8 mouse cellular contexts compared by ENCODE assay signal in genomic region chr5:139686530-139687249, GRCm38 (mm10). TPM values are rescaled to one million over a fixed set of nuclear protein-coding genes. Genes with fewer than 3 reads are reported as not detected.
A peak's percentile ranks its signal among the peaks of the same experiment; 100 is the strongest.
DNase-seq lines count a peak whose midpoint lies in the region; ATAC-seq and TF ChIP-seq lines count a peak whose summit lies in the region.

No protein-coding gene starts in this region.

- no peak overlapping the region for H3K9ac ChIP-seq in heart, embryonic 15.5 days
- H3K9ac ChIP-seq in ES-Bruce4 (ENCODE audit: low read depth, poor library complexity, severe bottlenecking) = peak overlapping the region; percentile 21
- H3K9ac ChIP-seq in embryonic facial prominence, embryonic 12.5 days = no peak overlapping the region
- no peak overlapping the region for H3K9ac ChIP-seq in intestine, embryonic 15.5 days
- H3K9ac ChIP-seq in midbrain, embryonic 16.5 days (ENCODE audit: low read depth, low read length) = no peak overlapping the region

- intact Hi-C loops in heart, postnatal 14 days (cut with DNase I) = no loop called here
- intact Hi-C loops in gastrocnemius, postnatal 14 days (cut with DNase I; ENCODE audit: low total_unique reads) = no loop called here

- no peaks in the 10 kb centered on the region for H3K36me3 ChIP-seq in heart, embryonic 15.5 days
- no peaks in the 10 kb centered on the region for H3K36me3 ChIP-seq in ES-Bruce4 (ENCODE audit: control insufficient read depth, insufficient read depth, low read length, poor library complexity, severe bottlenecking)
- H3K36me3 ChIP-seq in embryonic facial prominence, embryonic 12.5 days = no peaks in the 10 kb centered on the region
- no peaks in the 10 kb centered on the region for H3K36me3 ChIP-seq in intestine, embryonic 15.5 days
- H3K36me3 ChIP-seq in midbrain, embryonic 16.5 days (ENCODE audit: control insufficient read depth, insufficient read depth, low read length) = no peaks in the 10 kb centered on the region

- H3K9me3 ChIP-seq in heart, embryonic 15.5 days (replicated peaks) = no peaks in the 10 kb centered on the region
- no peaks in the 10 kb centered on the region for H3K9me3 ChIP-seq in ES-Bruce4 (replicated peaks; ENCODE audit: control insufficient read depth, insufficient read depth, low read length, poor library complexity, severe bottlenecking)
- no peaks in the 10 kb centered on the region for H3K9me3 ChIP-seq in embryonic facial prominence, embryonic 12.5 days
- H3K9me3 ChIP-seq in intestine, embryonic 15.5 days = no peaks in the 10 kb centered on the region
- no peaks in the 10 kb centered on the region for H3K9me3 ChIP-seq in midbrain, embryonic 16.5 days (replicated peaks; ENCODE audit: control insufficient read depth, low read length, poor library complexity, severe bottlenecking)

- DNase-seq in heart, postnatal 14 days = no peak
- DNase-seq in adrenal gland, postnatal 36 days = no peak
- DNase-seq in gastrocnemius, postnatal 14 days = no peak

- peaks cover 70% of the 10 kb centered on the region for H3K27me3 ChIP-seq in heart, embryonic 15.5 days
- H3K27me3 ChIP-seq in ES-Bruce4 (ENCODE audit: control insufficient read depth, insufficient read depth, low read length, poor library complexity, severe bottlenecking) = no peaks in the 10 kb centered on the region
- peaks cover 20% of the 10 kb centered on the region for H3K27me3 ChIP-seq in embryonic facial prominence, embryonic 12.5 days
- peaks cover 24% of the 10 kb centered on the region for H3K27me3 ChIP-seq in intestine, embryonic 15.5 days (replicated peaks)
- H3K27me3 ChIP-seq in midbrain, embryonic 16.5 days (ENCODE audit: control insufficient read depth, insufficient read depth, low read depth, low read length) = 0 out of 2 replicates have a peak, but pooled peaks cover 3% of the 10 kb centered on the region

- no peak overlapping the region for H3K4me3 ChIP-seq in heart, embryonic 15.5 days
- H3K4me3 ChIP-seq in ES-Bruce4 (ENCODE audit: low read depth, low read length) = peak overlapping the region; percentile 21
- 0 out of 2 replicates have a peak overlapping the region, but pooled peaks have one; percentile 12 for H3K4me3 ChIP-seq in embryonic facial prominence, embryonic 12.5 days
- H3K4me3 ChIP-seq in intestine, embryonic 15.5 days (replicated peaks) = no peak overlapping the region
- H3K4me3 ChIP-seq in midbrain, embryonic 16.5 days (ENCODE audit: low read depth, low read length) = no peak overlapping the region

- peak; percentile 81 for TF ChIP-seq POLR2A in ES-Bruce4 (IDR thresholded peaks at IDR 0.05; ENCODE audit: insufficient read depth, low read length)

- WGBS in heart, embryonic 15.5 days = 24% methylated on average over 21 of the region's 21 CpGs
- 20% methylated on average over 21 of the region's 21 CpGs for WGBS in embryonic facial prominence, embryonic 12.5 days
- WGBS in intestine, embryonic 15.5 days = 32% methylated on average over 21 of the region's 21 CpGs
- WGBS in midbrain, embryonic 16.5 days = 25% methylated on average over 21 of the region's 21 CpGs

- no peak overlapping the region for H3K27ac ChIP-seq in heart, embryonic 15.5 days
- H3K27ac ChIP-seq in ES-Bruce4 (ENCODE audit: insufficient read depth, low read length) = peak overlapping the region; percentile 33
- peak overlapping the region; percentile 52; the same call in 1 of the 2 replicates for H3K27ac ChIP-seq in embryonic facial prominence, embryonic 12.5 days
- no peak overlapping the region for H3K27ac ChIP-seq in intestine, embryonic 15.5 days
- H3K27ac ChIP-seq in midbrain, embryonic 16.5 days (ENCODE audit: low read length) = no peak overlapping the region

- no peaks in the 10 kb centered on the region for H3K4me1 ChIP-seq in heart, embryonic 15.5 days (replicated peaks)
- H3K4me1 ChIP-seq in ES-Bruce4 (ENCODE audit: control insufficient read depth, insufficient read depth, low read length) = peaks cover 2% of the 10 kb centered on the region
- peaks cover 31% of the 10 kb centered on the region for H3K4me1 ChIP-seq in embryonic facial prominence, embryonic 12.5 days
- H3K4me1 ChIP-seq in intestine, embryonic 15.5 days (replicated peaks) = peaks cover 15% of the 10 kb centered on the region
- H3K4me1 ChIP-seq in midbrain, embryonic 16.5 days (ENCODE audit: control insufficient read depth, insufficient read depth, low read length) = peaks cover 9% of the 10 kb centered on the region

- H3K4me2 ChIP-seq in heart, embryonic 15.5 days = 0 out of 2 replicates have a peak overlapping the region, but pooled peaks have one; percentile 16
- peak overlapping the region; percentile 14; the same call in 1 of the 2 replicates for H3K4me2 ChIP-seq in embryonic facial prominence, embryonic 12.5 days (replicated peaks)
- H3K4me2 ChIP-seq in intestine, embryonic 15.5 days (replicated peaks) = peak overlapping the region; percentile 39
- H3K4me2 ChIP-seq in midbrain, embryonic 16.5 days (ENCODE audit: low read length) = no peak overlapping the region

- peak; percentile 59 for ATAC-seq in heart, embryonic 15.5 days (replicated peaks; ENCODE audit: insufficient number of reproducible peaks, insufficient read depth, low FRiP score, low read depth)
- peak; percentile 77 for ATAC-seq in embryonic facial prominence, embryonic 12.5 days (ENCODE audit: insufficient number of reproducible peaks, insufficient read depth, low FRiP score, low TSS enrichment)
- ATAC-seq in intestine, embryonic 15.5 days = peak; percentile 93
- peak; percentile 49 for ATAC-seq in midbrain, embryonic 16.5 days

- TF ChIP-seq CTCF in ES-Bruce4 (IDR thresholded peaks at IDR 0.05; ENCODE audit: low read depth, low read length) = no peak

- TF ChIP-seq EP300 in ES-Bruce4 (IDR thresholded peaks at IDR 0.05; ENCODE audit: insufficient read depth, low read depth, low read length) = peak; percentile 66; the same call in 1 of the 2 replicates

RNA-seq across cellular contexts. Expression of gene Micall2, which starts 49.4 kb away (rescaled TPM):
- 1.3 and 2.4 TPM in 2 replicates for polyA plus RNA-seq in heart, embryonic 15.5 days (2015; fragmentation: Nextera tagmentation; extraction: Ambion mirVana)
- 1 to 10 TPM; 3.7 to 4.1 TPM for total RNA-seq in heart, postnatal 14 days (2021)
- polyA plus RNA-seq in ES-Bruce4 (2011; ENCODE audit: insufficient read depth, insufficient read length, low read depth, missing spikeins) = 1.8 TPM in 2 replicates
- 7.7 and 8.4 TPM in 2 replicates for polyA plus RNA-seq in embryonic facial prominence, embryonic 12.5 days (2016; fragmentation: Nextera tagmentation; extraction: Ambion mirVana)
- 8.3 and 8.4 TPM in 2 replicates for polyA plus RNA-seq in intestine, embryonic 15.5 days (2015; fragmentation: Nextera tagmentation; extraction: Ambion mirVana)
- 14.7 and 15.2 TPM in 2 replicates for polyA plus RNA-seq in midbrain, embryonic 16.5 days (2015; fragmentation: Nextera tagmentation; extraction: Ambion mirVana)
- total RNA-seq in adrenal gland, postnatal 36 days (2021) = 10 to 100 TPM; 10.5 to 11.2 TPM
- 1 to 10 TPM; 3.0 to 3.1 TPM for total RNA-seq in gastrocnemius, postnatal 14 days (2021)

Comparison
In these comparisons a context has a peak if more than half of its experiments do, and no peak if none do; other contexts are left out.
1. H3K27ac ChIP-seq: peak in ES-Bruce4 (single experiment) and embryonic facial prominence, embryonic 12.5 days (single experiment); none in heart, embryonic 15.5 days (single experiment), intestine, embryonic 15.5 days (single experiment) and midbrain, embryonic 16.5 days (single experiment).
2. H3K4me3 ChIP-seq: peak in ES-Bruce4 (single experiment) and embryonic facial prominence, embryonic 12.5 days (single experiment); none in heart, embryonic 15.5 days (single experiment), intestine, embryonic 15.5 days (single experiment) and midbrain, embryonic 16.5 days (single experiment).
3. Peak in every context shown above with its lines, with median percentiles within 50 percentile points of each other: ATAC-seq.